Mouse (Mus musculus): Measurements from ENCODE around the gene Chd1. TPM values are rescaled to one million over a fixed set of nuclear protein-coding genes. Genes with fewer than 3 reads are reported as not detected.
"Not testable (repeated sequence)": the region's sequence is repeated elsewhere in the genome, so short reads cannot be mapped to it uniquely, and the experiment has no call there.

The Chd1 gene
- total and polyA plus RNA-seq, 2 experiments from 2014 or later: 14.5 to 15.1 TPM

GRCm38 (mm10) chr17:15714507-15714906 lies 9.7 kb downstream of the Chd1 start:
- no peaks in the 10 kb centered on the region for H3K27me3 ChIP-seq (ENCODE audit: insufficient read depth, low read length)
- no peaks in the 10 kb centered on the region for H3K9me3 ChIP-seq (ENCODE audit: low read length)
- ATAC-seq: no peak
- TF ChIP-seq CTCF (IDR thresholded peaks at IDR 0.05; ENCODE audit: low read depth): no peak
- H3K4me2 ChIP-seq (ENCODE audit: low read depth, low read length): no peak overlapping the region
- DNase-seq (ENCODE audit: low spot score): no peak
- H3K36me3 ChIP-seq (ENCODE audit: insufficient read depth, low read length): no peaks in the 10 kb centered on the region
- H3K4me3 ChIP-seq (ENCODE audit: low read length): no peak overlapping the region
- no peak overlapping the region for H3K9ac ChIP-seq (replicated peaks; ENCODE audit: low read length)
- H3K27ac ChIP-seq: no peak overlapping the region
- WGBS: 79% methylated on average over 4 of the region's 4 CpGs
- no peaks in the 10 kb centered on the region for H3K4me1 ChIP-seq (ENCODE audit: insufficient read depth, low read length)

- H3K36me3 ChIP-seq (ENCODE audit: insufficient read depth, low read length): no peaks in the 10 kb centered on the region
- WGBS: 69% methylated on average over 3 of the region's 3 CpGs
- peak; percentile 39 for DNase-seq (ENCODE audit: low spot score)
- H3K27me3 ChIP-seq (ENCODE audit: insufficient read depth, low read length): no peaks in the 10 kb centered on the region
- no peak overlapping the region for H3K9ac ChIP-seq (replicated peaks; ENCODE audit: low read length)
- no peak overlapping the region for H3K27ac ChIP-seq
- no peaks in the 10 kb centered on the region for H3K4me1 ChIP-seq (ENCODE audit: insufficient read depth, low read length)
- ATAC-seq: peak; percentile 67; the same call in 1 of the 2 replicates
- no peaks in the 10 kb centered on the region for H3K9me3 ChIP-seq (ENCODE audit: low read length)
- no peak overlapping the region for H3K4me3 ChIP-seq (ENCODE audit: low read length)
- TF ChIP-seq CTCF (IDR thresholded peaks at IDR 0.05; ENCODE audit: low read depth): peak; percentile 65
- no peak overlapping the region for H3K4me2 ChIP-seq (ENCODE audit: low read depth, low read length)
Measured at GRCm38 (mm10) chr17:15715013-15715902, 10.5 kb downstream of the Chd1 start.

- Histone ChIP-seq H3K27ac (no peak overlapping the region), H3K36me3 (ENCODE audit: insufficient read depth, low read length) (no peaks in the 10 kb centered on the region), H3K27me3 (ENCODE audit: insufficient read depth, low read length) (no peaks in the 10 kb centered on the region), H3K9me3 (ENCODE audit: low read length) (no peaks in the 10 kb centered on the region), H3K4me1 (ENCODE audit: insufficient read depth, low read length) (no peaks in the 10 kb centered on the region), H3K9ac (replicated peaks; ENCODE audit: low read length) (no peak overlapping the region), H3K4me2 (ENCODE audit: low read depth, low read length) (no peak overlapping the region), H3K4me3 (ENCODE audit: low read length) (no peak overlapping the region)
- WGBS: 80% methylated on average over 3 of the region's 3 CpGs
- no peak for TF ChIP-seq CTCF (IDR thresholded peaks at IDR 0.05; ENCODE audit: low read depth)
- ATAC-seq (no peak), DNase-seq (ENCODE audit: low spot score) (no peak)
Measured at GRCm38 (mm10) chr17:15715940-15716339, 11.2 kb downstream of the Chd1 start.

GRCm38 (mm10) chr17:15720841-15721240 lies 16.1 kb downstream of the Chd1 start:
- Histone ChIP-seq H3K4me3 (ENCODE audit: low read length) (no peak overlapping the region), H3K9me3 (ENCODE audit: low read length) (no peaks in the 10 kb centered on the region), H3K4me1 (ENCODE audit: insufficient read depth, low read length) (no peaks in the 10 kb centered on the region), H3K36me3 (ENCODE audit: insufficient read depth, low read length) (peaks cover 6% of the 10 kb centered on the region; the same call in 1 of the 2 replicates), H3K27me3 (ENCODE audit: insufficient read depth, low read length) (no peaks in the 10 kb centered on the region), H3K9ac (replicated peaks; ENCODE audit: low read length) (no peak overlapping the region), H3K4me2 (ENCODE audit: low read depth, low read length) (no peak overlapping the region), H3K27ac (no peak overlapping the region)
- DNase-seq (ENCODE audit: low spot score): no peak
- 92% methylated on average over 3 of the region's 3 CpGs for WGBS
- TF ChIP-seq CTCF (IDR thresholded peaks at IDR 0.05; ENCODE audit: low read depth): no peak
- ATAC-seq: no peak

- Histone ChIP-seq H3K4me2 (ENCODE audit: low read depth, low read length) (no peak overlapping the region), H3K27ac (no peak overlapping the region), H3K36me3 (ENCODE audit: insufficient read depth, low read length) (peaks cover 22% of the 10 kb centered on the region; the same call in 1 of the 2 replicates), H3K4me1 (ENCODE audit: insufficient read depth, low read length) (no peaks in the 10 kb centered on the region), H3K9ac (replicated peaks; ENCODE audit: low read length) (no peak overlapping the region), H3K4me3 (ENCODE audit: low read length) (no peak overlapping the region), H3K27me3 (ENCODE audit: insufficient read depth, low read length) (no peaks in the 10 kb centered on the region), H3K9me3 (ENCODE audit: low read length) (no peaks in the 10 kb centered on the region)
- WGBS: 78% methylated on average over 1 of the region's 1 CpGs
- TF ChIP-seq CTCF (IDR thresholded peaks at IDR 0.05; ENCODE audit: low read depth): no peak
- DNase-seq (ENCODE audit: low spot score): no peak
- ATAC-seq: no peak
Measured at GRCm38 (mm10) chr17:15723291-15723690, 18.5 kb downstream of the Chd1 start.

GRCm38 (mm10) chr17:15723866-15724475 lies 19.2 kb downstream of the Chd1 start:
- peak; percentile 79 for DNase-seq (ENCODE audit: low spot score)
- H3K27ac ChIP-seq; H3K9me3 ChIP-seq (ENCODE audit: low read length); H3K4me2 ChIP-seq (ENCODE audit: low read depth, low read length); H3K27me3 ChIP-seq (ENCODE audit: insufficient read depth, low read length); H3K9ac ChIP-seq (replicated peaks; ENCODE audit: low read length); ATAC-seq; H3K4me1 ChIP-seq (ENCODE audit: insufficient read depth, low read length); H3K4me3 ChIP-seq (ENCODE audit: low read length): not testable (repeated sequence)
- H3K36me3 ChIP-seq (ENCODE audit: insufficient read depth, low read length): peaks cover 22% of the 10 kb centered on the region; the same call in 1 of the 2 replicates
- peak; percentile 52 for TF ChIP-seq CTCF (IDR thresholded peaks at IDR 0.05; ENCODE audit: low read depth)
- WGBS: 96% methylated on average over 2 of the region's 5 CpGs
